Mouse (Mus musculus): ENCODE results near the gene Pcdh7. TPM values are rescaled to one million over a fixed set of nuclear protein-coding genes. Genes with fewer than 3 reads are reported as not detected.

The Pcdh7 gene
- total and polyA plus RNA-seq, 3 experiments: 22.3 to 127 (median 61.2) TPM

- H3K4me1 ChIP-seq (ENCODE audit: insufficient read depth, low read depth, low read length): no peaks in the 10 kb centered on the region
- no peak for TF ChIP-seq CTCF (IDR thresholded peaks at IDR 0.05; ENCODE audit: low read depth, low read length)
- TF ChIP-seq POLR2AphosphoS5 (IDR thresholded peaks at IDR 0.05; ENCODE audit: insufficient replicate concordance, low read depth, low read length): no peak
- no peak for TF ChIP-seq GATA1 (IDR thresholded peaks at IDR 0.05; ENCODE audit: borderline replicate concordance, low read length)
- no peak for TF ChIP-seq TAL1 (conservative IDR thresholded peaks at IDR 0.05; ENCODE audit: low read depth, low read length)
- TF ChIP-seq GATA2 (IDR thresholded peaks at IDR 0.05; ENCODE audit: borderline replicate concordance, low read depth, low read length): no peak
- DNase-seq (ENCODE audit: low spot score): no peak
- H3K27me3 ChIP-seq (ENCODE audit: insufficient read depth, low read length): no peaks in the 10 kb centered on the region
- no peaks in the 10 kb centered on the region for H3K36me3 ChIP-seq (replicated peaks)
- no peak overlapping the region for H3K4me3 ChIP-seq (ENCODE audit: low read depth, low read length)
- H3K9me3 ChIP-seq (replicated peaks): no peaks in the 10 kb centered on the region
- ATAC-seq (ENCODE audit: extremely low read depth, insufficient number of reproducible peaks, low FRiP score, poor library complexity, severe bottlenecking): no peak
Measured at GRCm38 (mm10) chr5:58039875-58040274, 322.1 kb downstream of the Pcdh7 start.

DNA sequence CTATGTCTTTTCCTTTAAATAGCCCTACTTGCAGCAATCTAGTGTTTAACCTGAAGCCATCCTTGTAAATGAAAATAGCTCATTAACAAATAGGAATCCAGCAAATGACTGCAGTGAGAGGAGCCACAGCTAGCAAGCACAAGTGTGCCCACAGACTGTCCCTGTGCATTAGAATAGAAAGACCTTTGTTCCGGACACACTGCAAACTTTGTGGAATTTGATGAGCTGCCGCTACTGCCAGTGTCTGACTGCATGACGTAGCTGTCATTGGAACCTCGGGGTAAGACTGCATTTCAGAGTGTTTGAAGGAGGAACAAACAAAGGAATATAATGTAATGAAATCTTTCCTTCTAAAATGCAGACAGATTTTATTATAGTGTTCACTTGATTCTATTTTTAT, 326.4 kb downstream of the Pcdh7 start:
- Histone ChIP-seq H3K27me3 (ENCODE audit: insufficient read depth, low read length) (no peaks in the 10 kb centered on the region), H3K36me3 (replicated peaks) (no peaks in the 10 kb centered on the region), H3K4me3 (ENCODE audit: low read depth, low read length) (no peak overlapping the region), H3K9me3 (replicated peaks) (no peaks in the 10 kb centered on the region), H3K4me1 (ENCODE audit: insufficient read depth, low read depth, low read length) (no peaks in the 10 kb centered on the region)
- ATAC-seq (ENCODE audit: extremely low read depth, insufficient number of reproducible peaks, low FRiP score, poor library complexity, severe bottlenecking): no peak
- TF ChIP-seq POLR2AphosphoS5 (IDR thresholded peaks at IDR 0.05; ENCODE audit: insufficient replicate concordance, low read depth, low read length) (no peak), CTCF (IDR thresholded peaks at IDR 0.05; ENCODE audit: low read depth, low read length) (no peak), GATA1 (IDR thresholded peaks at IDR 0.05; ENCODE audit: borderline replicate concordance, low read length) (no peak), GATA2 (IDR thresholded peaks at IDR 0.05; ENCODE audit: borderline replicate concordance, low read depth, low read length) (no peak), TAL1 (conservative IDR thresholded peaks at IDR 0.05; ENCODE audit: low read depth, low read length) (no peak)
- no peak for DNase-seq (ENCODE audit: low spot score)

DNA sequence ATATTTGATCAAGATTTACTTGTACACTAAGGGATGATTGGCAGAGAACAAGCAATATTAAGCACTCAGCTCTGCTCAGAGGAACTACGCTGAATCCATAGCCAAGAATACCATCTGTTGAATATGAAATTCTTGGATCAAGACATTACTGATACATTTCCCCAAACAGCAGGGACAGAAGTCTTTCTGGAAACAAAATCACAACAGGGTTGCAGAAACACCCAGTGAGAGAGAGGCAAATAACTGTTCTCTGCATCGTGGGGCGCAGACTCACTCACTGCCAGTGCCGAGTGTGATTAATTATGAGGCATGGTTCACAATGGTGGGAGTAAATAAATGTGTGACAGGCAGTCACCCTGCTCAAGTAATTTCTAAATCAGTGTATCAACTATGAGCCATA, 363.3 kb downstream of the Pcdh7 start:
- ATAC-seq (ENCODE audit: extremely low read depth, insufficient number of reproducible peaks, low FRiP score, poor library complexity, severe bottlenecking): no peak
- no peaks in the 10 kb centered on the region for H3K36me3 ChIP-seq (replicated peaks)
- TF ChIP-seq GATA1 (IDR thresholded peaks at IDR 0.05; ENCODE audit: borderline replicate concordance, low read length): no peak
- TF ChIP-seq TAL1 (conservative IDR thresholded peaks at IDR 0.05; ENCODE audit: low read depth, low read length): no peak
- no peak for TF ChIP-seq POLR2AphosphoS5 (IDR thresholded peaks at IDR 0.05; ENCODE audit: insufficient replicate concordance, low read depth, low read length)
- no peak for TF ChIP-seq GATA2 (IDR thresholded peaks at IDR 0.05; ENCODE audit: borderline replicate concordance, low read depth, low read length)
- TF ChIP-seq CTCF (IDR thresholded peaks at IDR 0.05; ENCODE audit: low read depth, low read length): no peak

GRCm38 (mm10) chr5:58082230-58082629, 364.5 kb downstream of the Pcdh7 start:
- no peaks in the 10 kb centered on the region for H3K27me3 ChIP-seq (ENCODE audit: insufficient read depth, low read length)
- ATAC-seq (ENCODE audit: extremely low read depth, insufficient number of reproducible peaks, low FRiP score, poor library complexity, severe bottlenecking) (no peak), DNase-seq (ENCODE audit: low spot score) (no peak)

More for the DNA sequence above, 363.3 kb downstream of the Pcdh7 start:
- Histone ChIP-seq H3K9me3 (replicated peaks) (no peaks in the 10 kb centered on the region), H3K4me3 (ENCODE audit: low read depth, low read length) (no peak overlapping the region), H3K4me1 (ENCODE audit: insufficient read depth, low read depth, low read length) (no peaks in the 10 kb centered on the region), H3K27me3 (ENCODE audit: insufficient read depth, low read length) (no peaks in the 10 kb centered on the region)
- no peak for DNase-seq (ENCODE audit: low spot score)

GRCm38 (mm10) chr5:58083056-58083455, 365.3 kb downstream of the Pcdh7 start:
- TF ChIP-seq GATA1 (IDR thresholded peaks at IDR 0.05; ENCODE audit: borderline replicate concordance, low read length) (no peak), CTCF (IDR thresholded peaks at IDR 0.05; ENCODE audit: low read depth, low read length) (no peak), POLR2AphosphoS5 (IDR thresholded peaks at IDR 0.05; ENCODE audit: insufficient replicate concordance, low read depth, low read length) (no peak), GATA2 (IDR thresholded peaks at IDR 0.05; ENCODE audit: borderline replicate concordance, low read depth, low read length) (no peak), TAL1 (conservative IDR thresholded peaks at IDR 0.05; ENCODE audit: low read depth, low read length) (no peak)
- Histone ChIP-seq H3K4me3 (ENCODE audit: low read depth, low read length) (no peak overlapping the region), H3K36me3 (replicated peaks) (no peaks in the 10 kb centered on the region), H3K4me1 (ENCODE audit: insufficient read depth, low read depth, low read length) (no peaks in the 10 kb centered on the region), H3K9me3 (replicated peaks) (no peaks in the 10 kb centered on the region), H3K27me3 (ENCODE audit: insufficient read depth, low read length) (no peaks in the 10 kb centered on the region)
- ATAC-seq (ENCODE audit: extremely low read depth, insufficient number of reproducible peaks, low FRiP score, poor library complexity, severe bottlenecking) (no peak), DNase-seq (ENCODE audit: low spot score) (no peak)

More at GRCm38 (mm10) chr5:58082230-58082629, 364.5 kb downstream of the Pcdh7 start:
- no peaks in the 10 kb centered on the region for H3K36me3 ChIP-seq (replicated peaks)
- H3K9me3 ChIP-seq (replicated peaks): no peaks in the 10 kb centered on the region
- H3K4me1 ChIP-seq (ENCODE audit: insufficient read depth, low read depth, low read length): no peaks in the 10 kb centered on the region
- no peak overlapping the region for H3K4me3 ChIP-seq (ENCODE audit: low read depth, low read length)
- TF ChIP-seq CTCF (IDR thresholded peaks at IDR 0.05; ENCODE audit: low read depth, low read length) (no peak), GATA2 (IDR thresholded peaks at IDR 0.05; ENCODE audit: borderline replicate concordance, low read depth, low read length) (no peak), POLR2AphosphoS5 (IDR thresholded peaks at IDR 0.05; ENCODE audit: insufficient replicate concordance, low read depth, low read length) (no peak), TAL1 (conservative IDR thresholded peaks at IDR 0.05; ENCODE audit: low read depth, low read length) (no peak), GATA1 (IDR thresholded peaks at IDR 0.05; ENCODE audit: borderline replicate concordance, low read length) (no peak)

DNA sequence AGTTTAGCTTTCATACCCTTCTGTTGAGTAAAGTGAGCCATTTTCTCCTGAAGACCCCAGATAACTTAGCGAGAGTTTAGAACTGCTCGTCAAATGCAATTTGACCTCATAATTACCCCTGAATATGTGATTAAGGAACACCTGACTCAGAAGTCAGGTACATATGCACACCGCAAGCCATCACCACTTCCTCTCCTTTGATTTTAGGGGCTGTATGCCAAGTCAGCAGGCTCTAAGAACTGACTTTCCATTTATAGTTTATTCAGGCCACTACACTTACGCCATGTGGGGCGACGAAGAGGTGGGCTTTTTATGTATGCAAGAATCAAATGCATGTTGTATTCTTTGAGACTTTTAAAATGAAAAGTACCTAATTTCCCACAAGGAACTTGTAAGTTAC, 366.2 kb downstream of the Pcdh7 start:
- TF ChIP-seq TAL1 (conservative IDR thresholded peaks at IDR 0.05; ENCODE audit: low read depth, low read length): no peak
- TF ChIP-seq POLR2AphosphoS5 (IDR thresholded peaks at IDR 0.05; ENCODE audit: insufficient replicate concordance, low read depth, low read length): no peak
- TF ChIP-seq GATA2 (IDR thresholded peaks at IDR 0.05; ENCODE audit: borderline replicate concordance, low read depth, low read length): no peak
- TF ChIP-seq GATA1 (IDR thresholded peaks at IDR 0.05; ENCODE audit: borderline replicate concordance, low read length): no peak
- no peak for TF ChIP-seq CTCF (IDR thresholded peaks at IDR 0.05; ENCODE audit: low read depth, low read length)
- ATAC-seq (ENCODE audit: extremely low read depth, insufficient number of reproducible peaks, low FRiP score, poor library complexity, severe bottlenecking) (no peak), DNase-seq (ENCODE audit: low spot score) (no peak)
- Histone ChIP-seq H3K36me3 (replicated peaks) (no peaks in the 10 kb centered on the region), H3K4me1 (ENCODE audit: insufficient read depth, low read depth, low read length) (no peaks in the 10 kb centered on the region), H3K4me3 (ENCODE audit: low read depth, low read length) (no peak overlapping the region), H3K9me3 (replicated peaks) (no peaks in the 10 kb centered on the region), H3K27me3 (ENCODE audit: insufficient read depth, low read length) (no peaks in the 10 kb centered on the region)
